Mouse (Mus musculus): ENCODE results near the gene Papss2. TPM values are rescaled to one million over a fixed set of nuclear protein-coding genes. Genes with fewer than 3 reads are reported as not detected.

Gene Papss2
- polyA plus RNA-seq, 1 experiment from 2014 or later, result 6.0 TPM

DNA sequence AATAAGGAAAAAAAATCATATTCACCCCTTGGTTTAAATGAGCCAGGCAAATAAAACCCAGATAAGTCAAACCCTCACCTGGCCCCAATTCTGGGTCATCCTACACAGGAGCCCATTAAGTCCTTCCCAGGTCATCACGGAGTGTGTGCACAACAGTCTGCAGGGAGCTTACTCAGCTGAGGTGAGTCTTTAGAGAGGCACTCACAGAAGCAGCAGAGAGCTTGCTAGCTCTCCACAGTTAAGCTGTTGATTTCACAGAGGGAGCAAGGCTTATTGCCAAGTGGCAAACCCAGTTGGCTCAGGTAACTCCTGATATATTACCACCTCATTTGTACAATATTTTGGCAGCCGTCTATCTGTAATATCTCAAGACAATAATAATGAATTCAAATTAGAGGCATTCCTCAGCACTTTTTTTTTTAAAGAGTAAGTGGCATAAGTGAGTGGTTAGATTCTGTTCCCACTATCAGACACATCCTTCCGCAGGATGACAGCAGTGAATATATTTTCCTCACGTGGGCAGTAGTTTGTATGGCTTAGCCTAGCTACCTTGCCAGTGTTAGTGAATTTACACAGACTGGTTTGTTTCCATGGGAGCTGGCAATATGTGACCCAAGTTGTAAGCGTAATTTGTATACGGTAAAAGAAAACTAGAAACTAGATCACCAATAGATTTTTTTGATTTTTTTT is 9.1 kb downstream of the Papss2 start:
- no peak for DNase-seq (ENCODE audit: low spot score)
- H3K27ac ChIP-seq (ENCODE audit: low read depth), result no peak overlapping the region
- no peak overlapping the region for H3K4me3 ChIP-seq (ENCODE audit: low read depth, low read length)
- no peaks in the 10 kb centered on the region for H3K4me1 ChIP-seq (replicated peaks; ENCODE audit: control insufficient read depth, insufficient read depth, low read length)
- no peaks in the 10 kb centered on the region for H3K9me3 ChIP-seq (ENCODE audit: control insufficient read depth, low read length)
- no peaks in the 10 kb centered on the region for H3K36me3 ChIP-seq (ENCODE audit: control insufficient read depth, insufficient read depth, low read length)
- 84% methylated on average over 6 of the region's 6 CpGs for WGBS
- H3K9ac ChIP-seq (ENCODE audit: low read length), result no peak overlapping the region
- H3K4me2 ChIP-seq (ENCODE audit: low read length), result no peak overlapping the region
- ATAC-seq (replicated peaks; ENCODE audit: low FRiP score, low TSS enrichment, low read depth), result no peak
- H3K27me3 ChIP-seq (replicated peaks; ENCODE audit: control insufficient read depth, insufficient read depth, low read length), result no peaks in the 10 kb centered on the region

DNA sequence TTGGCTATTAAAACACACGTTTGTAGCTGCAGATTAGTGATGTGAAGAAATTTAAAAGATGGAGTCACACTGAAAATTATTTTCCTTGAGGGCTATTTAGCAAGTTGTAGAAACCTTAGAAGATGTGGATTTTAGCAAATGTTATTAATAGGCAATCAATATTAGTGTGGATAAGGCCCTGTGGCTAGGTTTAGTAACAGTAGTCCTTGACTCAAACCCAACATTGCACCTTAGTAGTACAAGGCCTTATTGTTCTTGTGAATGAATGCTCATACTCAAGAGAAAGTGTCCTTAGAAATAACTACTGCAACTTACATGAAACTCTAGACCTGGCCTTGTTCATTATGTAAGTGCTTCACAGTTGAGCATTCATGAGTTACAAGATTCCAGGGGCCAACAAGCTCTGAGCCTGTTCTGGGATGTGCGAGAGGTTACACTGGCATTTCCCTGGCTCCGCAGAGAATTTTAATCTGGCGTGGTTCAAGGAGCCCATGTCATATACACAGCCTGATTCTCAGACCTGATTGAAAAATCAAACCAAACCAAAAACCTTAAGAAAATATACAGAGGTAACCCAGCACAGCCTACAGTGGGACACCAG is 10.7 kb downstream of the Papss2 start:
- no peaks in the 10 kb centered on the region for H3K4me1 ChIP-seq (replicated peaks; ENCODE audit: control insufficient read depth, insufficient read depth, low read length)
- no peak for DNase-seq (ENCODE audit: low spot score)
- no peaks in the 10 kb centered on the region for H3K27me3 ChIP-seq (replicated peaks; ENCODE audit: control insufficient read depth, insufficient read depth, low read length)
- H3K9me3 ChIP-seq (ENCODE audit: control insufficient read depth, low read length), result no peaks in the 10 kb centered on the region
- H3K4me2 ChIP-seq (ENCODE audit: low read length), result no peak overlapping the region
- no peaks in the 10 kb centered on the region for H3K36me3 ChIP-seq (ENCODE audit: control insufficient read depth, insufficient read depth, low read length)
- no peak overlapping the region for H3K4me3 ChIP-seq (ENCODE audit: low read depth, low read length)
- H3K27ac ChIP-seq (ENCODE audit: low read depth), result no peak overlapping the region
- H3K9ac ChIP-seq (ENCODE audit: low read length), result no peak overlapping the region
- ATAC-seq (replicated peaks; ENCODE audit: low FRiP score, low TSS enrichment, low read depth), result no peak
- WGBS, result 76% methylated on average over 4 of the region's 4 CpGs

DNA sequence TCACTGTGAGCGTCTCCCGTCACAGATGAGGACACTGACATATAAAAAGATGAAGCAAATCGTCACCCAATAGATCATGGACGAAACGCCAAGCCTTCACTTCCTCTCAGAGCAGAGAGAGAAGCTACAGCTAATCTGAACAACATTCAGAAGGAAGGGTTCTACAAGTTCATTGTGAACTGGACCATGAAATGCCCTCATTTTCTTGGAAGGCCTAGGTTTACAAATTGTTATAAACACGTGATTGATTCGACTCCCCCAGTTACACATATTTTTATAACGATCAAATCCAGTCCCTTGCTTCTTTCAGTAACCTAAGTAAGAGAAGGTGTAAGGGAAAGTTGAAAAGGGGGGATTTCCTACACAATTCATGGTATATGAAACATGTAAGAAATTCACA is 11.4 kb downstream of the Papss2 start:
- no peaks in the 10 kb centered on the region for H3K4me1 ChIP-seq (replicated peaks; ENCODE audit: control insufficient read depth, insufficient read depth, low read length)
- 82% methylated on average over 8 of the region's 8 CpGs for WGBS
- H3K9ac ChIP-seq (ENCODE audit: low read length), result no peak overlapping the region
- H3K4me3 ChIP-seq (ENCODE audit: low read depth, low read length), result no peak overlapping the region
- no peak overlapping the region for H3K4me2 ChIP-seq (ENCODE audit: low read length)
- no peak for DNase-seq (ENCODE audit: low spot score)
- H3K27me3 ChIP-seq (replicated peaks; ENCODE audit: control insufficient read depth, insufficient read depth, low read length), result no peaks in the 10 kb centered on the region
- no peak overlapping the region for H3K27ac ChIP-seq (ENCODE audit: low read depth)
- ATAC-seq (replicated peaks; ENCODE audit: low FRiP score, low TSS enrichment, low read depth), result no peak
- no peaks in the 10 kb centered on the region for H3K9me3 ChIP-seq (ENCODE audit: control insufficient read depth, low read length)
- no peaks in the 10 kb centered on the region for H3K36me3 ChIP-seq (ENCODE audit: control insufficient read depth, insufficient read depth, low read length)

DNA sequence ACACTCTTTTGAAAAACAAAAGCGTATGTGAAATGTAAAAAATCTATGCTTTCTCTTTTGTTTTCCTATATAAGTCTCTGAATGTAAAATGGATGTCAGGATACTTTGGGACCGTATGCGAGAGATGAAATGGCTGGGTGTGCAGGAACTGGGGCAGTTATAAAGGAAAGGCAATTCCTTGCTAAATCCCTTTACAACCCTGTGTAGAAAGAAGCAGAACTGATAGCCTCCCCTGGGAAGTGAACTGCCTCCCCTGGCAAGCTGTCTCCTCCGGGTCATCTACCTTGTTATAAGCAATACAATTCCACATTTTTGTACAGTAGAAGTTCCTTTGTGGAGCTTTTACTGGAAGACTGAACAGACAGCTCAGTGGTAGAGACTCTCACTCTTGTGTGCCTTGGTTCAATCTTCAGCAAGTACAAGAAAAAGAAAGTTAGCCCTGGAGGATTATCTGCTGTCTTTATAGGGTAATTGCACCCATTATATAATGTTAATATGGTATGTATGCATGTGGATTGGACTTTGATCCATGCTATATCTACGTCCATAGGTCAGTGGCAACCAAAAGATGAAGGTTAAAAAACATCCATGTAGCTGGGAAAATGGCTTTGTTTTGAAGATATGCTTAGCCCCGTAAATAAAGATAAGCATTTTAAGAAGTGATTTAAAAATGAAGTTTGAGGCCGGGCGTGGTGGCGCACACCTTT is 15.9 kb downstream of the Papss2 start:
- Histone ChIP-seq H3K36me3 (ENCODE audit: control insufficient read depth, insufficient read depth, low read length) (no peaks in the 10 kb centered on the region), H3K9ac (ENCODE audit: low read length) (no peak overlapping the region), H3K4me1 (replicated peaks; ENCODE audit: control insufficient read depth, insufficient read depth, low read length) (no peaks in the 10 kb centered on the region), H3K27ac (ENCODE audit: low read depth) (no peak overlapping the region), H3K9me3 (ENCODE audit: control insufficient read depth, low read length) (no peaks in the 10 kb centered on the region), H3K4me3 (ENCODE audit: low read depth, low read length) (no peak overlapping the region), H3K4me2 (ENCODE audit: low read length) (no peak overlapping the region), H3K27me3 (replicated peaks; ENCODE audit: control insufficient read depth, insufficient read depth, low read length) (no peaks in the 10 kb centered on the region)
- WGBS, result 78% methylated on average over 9 of the region's 9 CpGs
- DNase-seq (ENCODE audit: low spot score) (no peak), ATAC-seq (replicated peaks; ENCODE audit: low FRiP score, low TSS enrichment, low read depth) (no peak)

DNA sequence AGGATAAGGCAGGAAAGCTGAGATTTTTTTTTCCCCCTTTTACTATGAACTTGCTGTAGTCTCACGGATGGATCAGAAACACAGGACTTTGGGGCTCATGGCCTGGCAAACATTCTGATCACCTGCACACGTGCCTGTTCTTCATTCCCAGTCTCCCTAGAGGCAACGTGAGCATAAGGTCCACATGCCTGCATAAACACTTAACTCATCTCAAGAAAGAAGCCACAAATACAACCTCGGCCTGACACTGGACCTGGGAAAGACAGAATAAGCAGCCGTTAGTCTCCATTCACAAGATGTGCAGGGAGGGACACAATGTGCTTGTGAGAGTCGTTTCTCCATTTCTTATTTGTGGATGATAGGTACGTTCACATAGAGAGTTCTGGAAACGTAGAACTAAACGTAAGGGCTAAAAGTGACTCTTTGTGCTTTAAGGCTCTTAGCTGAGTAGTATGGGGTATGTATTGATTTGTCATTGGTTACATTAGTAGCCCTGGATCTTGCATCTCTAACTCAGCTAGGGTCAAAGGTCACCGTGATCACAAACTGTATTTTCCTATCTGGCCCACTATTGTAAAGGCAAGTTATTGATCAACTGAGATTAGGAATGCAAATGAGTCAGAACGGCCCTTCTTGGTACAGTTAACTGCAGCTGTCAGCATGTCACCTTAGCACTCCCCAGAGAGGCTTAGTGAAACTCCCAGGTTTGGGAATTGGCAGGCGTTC is 18.6 kb downstream of the Papss2 start:
- no peak for DNase-seq (ENCODE audit: low spot score)
- Histone ChIP-seq H3K4me1 (replicated peaks; ENCODE audit: control insufficient read depth, insufficient read depth, low read length) (no peaks in the 10 kb centered on the region), H3K27me3 (replicated peaks; ENCODE audit: control insufficient read depth, insufficient read depth, low read length) (no peaks in the 10 kb centered on the region), H3K4me3 (ENCODE audit: low read depth, low read length) (no peak overlapping the region), H3K9ac (ENCODE audit: low read length) (no peak overlapping the region), H3K9me3 (ENCODE audit: control insufficient read depth, low read length) (no peaks in the 10 kb centered on the region), H3K27ac (ENCODE audit: low read depth) (no peak overlapping the region), H3K36me3 (ENCODE audit: control insufficient read depth, insufficient read depth, low read length) (no peaks in the 10 kb centered on the region), H3K4me2 (ENCODE audit: low read length) (no peak overlapping the region)
- ATAC-seq (replicated peaks; ENCODE audit: low FRiP score, low TSS enrichment, low read depth), result no peak
- WGBS, result 75% methylated on average over 12 of the region's 12 CpGs

DNA sequence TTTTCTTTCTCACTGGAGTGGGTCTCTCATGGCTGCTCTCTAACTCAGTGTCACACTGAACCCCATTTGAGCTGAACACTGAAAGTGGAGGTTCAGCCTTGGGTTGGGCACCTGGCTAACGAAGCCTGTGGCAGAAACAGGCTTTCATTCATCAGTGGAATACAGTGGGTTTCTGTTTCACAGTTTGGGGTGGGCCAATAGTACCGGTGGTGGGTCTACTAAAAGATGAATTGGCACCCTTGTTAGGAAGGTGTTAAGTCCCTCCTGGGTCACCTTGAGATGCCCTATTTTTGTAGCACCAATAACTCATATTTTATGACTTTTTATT is 19.1 kb downstream of the Papss2 start:
- H3K27me3 ChIP-seq (replicated peaks; ENCODE audit: control insufficient read depth, insufficient read depth, low read length), result no peaks in the 10 kb centered on the region
- no peaks in the 10 kb centered on the region for H3K9me3 ChIP-seq (ENCODE audit: control insufficient read depth, low read length)
- H3K4me3 ChIP-seq (ENCODE audit: low read depth, low read length), result no peak overlapping the region
- no peaks in the 10 kb centered on the region for H3K4me1 ChIP-seq (replicated peaks; ENCODE audit: control insufficient read depth, insufficient read depth, low read length)
- no peak overlapping the region for H3K27ac ChIP-seq (ENCODE audit: low read depth)
- no peak overlapping the region for H3K4me2 ChIP-seq (ENCODE audit: low read length)
- DNase-seq (ENCODE audit: low spot score) (no peak), ATAC-seq (replicated peaks; ENCODE audit: low FRiP score, low TSS enrichment, low read depth) (no peak)
- H3K36me3 ChIP-seq (ENCODE audit: control insufficient read depth, insufficient read depth, low read length), result no peaks in the 10 kb centered on the region
- 75% methylated on average over 2 of the region's 2 CpGs for WGBS
- H3K9ac ChIP-seq (ENCODE audit: low read length), result no peak overlapping the region

DNA sequence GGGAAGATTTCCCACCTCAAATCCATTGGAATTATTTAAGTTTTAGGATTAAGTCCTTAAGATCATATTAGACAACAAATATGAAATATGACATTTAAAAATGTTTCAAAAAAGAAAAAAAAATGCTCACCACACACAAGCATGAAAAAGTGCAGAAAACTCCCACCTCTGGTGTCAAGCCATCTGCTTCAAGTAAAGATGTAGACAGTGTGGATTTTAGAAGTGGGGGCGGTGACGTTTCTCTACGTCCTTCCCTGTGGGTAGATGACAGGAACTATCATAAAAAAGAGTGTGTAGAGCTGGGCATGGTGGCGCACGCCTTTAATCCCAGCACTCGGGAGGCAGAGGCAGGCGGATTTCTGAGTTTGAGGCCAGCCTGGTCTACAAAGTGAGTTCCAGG is 21.1 kb downstream of the Papss2 start:
- 92% methylated on average over 7 of the region's 7 CpGs for WGBS
- no peak for ATAC-seq (replicated peaks; ENCODE audit: low FRiP score, low TSS enrichment, low read depth)
- no peaks in the 10 kb centered on the region for H3K36me3 ChIP-seq (ENCODE audit: control insufficient read depth, insufficient read depth, low read length)

DNA sequence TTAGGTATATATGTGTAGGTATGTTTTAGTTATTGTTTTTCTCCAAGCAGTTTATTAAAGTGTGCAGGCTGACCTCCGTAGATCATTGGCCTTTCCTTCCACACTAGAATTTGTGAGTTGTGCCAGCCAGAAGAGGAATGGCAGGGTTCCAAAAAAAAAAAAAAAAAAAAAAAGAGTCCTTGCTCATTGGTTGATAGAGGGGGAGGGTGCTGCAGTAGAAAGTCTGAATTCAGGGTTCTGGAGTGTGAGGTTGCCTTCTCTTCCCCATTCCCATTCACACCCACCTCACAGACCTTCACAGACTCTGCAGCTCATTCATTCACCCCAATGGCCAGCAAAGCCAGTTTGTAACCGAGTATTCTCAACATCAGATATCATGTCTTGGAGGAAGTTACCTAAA is 24.1 kb downstream of the Papss2 start:
- Histone ChIP-seq H3K9me3 (ENCODE audit: control insufficient read depth, low read length) (no peaks in the 10 kb centered on the region), H3K27me3 (replicated peaks; ENCODE audit: control insufficient read depth, insufficient read depth, low read length) (no peaks in the 10 kb centered on the region), H3K27ac (ENCODE audit: low read depth) (no peak overlapping the region), H3K9ac (ENCODE audit: low read length) (no peak overlapping the region), H3K4me1 (replicated peaks; ENCODE audit: control insufficient read depth, insufficient read depth, low read length) (no peaks in the 10 kb centered on the region), H3K36me3 (ENCODE audit: control insufficient read depth, insufficient read depth, low read length) (no peaks in the 10 kb centered on the region), H3K4me3 (ENCODE audit: low read depth, low read length) (no peak overlapping the region), H3K4me2 (ENCODE audit: low read length) (no peak overlapping the region)
- ATAC-seq (replicated peaks; ENCODE audit: low FRiP score, low TSS enrichment, low read depth) (no peak), DNase-seq (ENCODE audit: low spot score) (no peak)
- 91% methylated on average over 2 of the region's 2 CpGs for WGBS

More for the DNA sequence above, 21.1 kb downstream of the Papss2 start:
- no peak for DNase-seq (ENCODE audit: low spot score)
- Histone ChIP-seq H3K4me2 (ENCODE audit: low read length) (no peak overlapping the region), H3K9ac (ENCODE audit: low read length) (no peak overlapping the region), H3K9me3 (ENCODE audit: control insufficient read depth, low read length) (no peaks in the 10 kb centered on the region), H3K27me3 (replicated peaks; ENCODE audit: control insufficient read depth, insufficient read depth, low read length) (no peaks in the 10 kb centered on the region), H3K27ac (ENCODE audit: low read depth) (no peak overlapping the region), H3K4me1 (replicated peaks; ENCODE audit: control insufficient read depth, insufficient read depth, low read length) (no peaks in the 10 kb centered on the region), H3K4me3 (ENCODE audit: low read depth, low read length) (no peak overlapping the region)
